Mouse (Mus musculus): ENCODE data around the gene Tead4.

DNA sequence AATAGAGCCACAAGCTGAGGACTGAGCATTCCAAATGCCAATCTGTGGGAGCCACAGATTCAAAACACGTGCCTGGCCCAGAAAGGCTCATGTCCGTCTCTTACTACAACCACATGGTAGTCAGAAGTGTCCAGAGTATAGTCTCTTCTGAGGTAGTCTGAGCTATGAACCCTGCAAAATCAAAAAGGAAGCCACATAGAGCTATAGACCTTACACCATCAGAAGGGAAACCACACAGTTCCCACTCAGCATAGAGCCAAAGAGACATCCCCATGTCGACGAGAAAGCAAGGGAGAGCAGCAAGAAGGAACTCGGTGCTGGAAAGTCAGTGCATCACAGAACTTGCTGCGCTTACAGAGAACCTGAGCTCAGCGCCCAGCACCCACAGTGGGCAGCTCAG is 68.4 kb downstream of the Tead4 start:
- TF ChIP-seq CTCF (IDR thresholded peaks at IDR 0.05; ENCODE audit: low read depth, low read length) (no peak), TAL1 (conservative IDR thresholded peaks at IDR 0.05; ENCODE audit: low read depth, low read length) (no peak), POLR2AphosphoS5 (IDR thresholded peaks at IDR 0.05; ENCODE audit: insufficient replicate concordance, low read depth, low read length) (no peak), GATA1 (IDR thresholded peaks at IDR 0.05; ENCODE audit: borderline replicate concordance, low read length) (no peak)

Data from G1E (cell line).